Mouse (Mus musculus) liver, embryonic 16.5 days (tissue): ENCODE data around the gene Teddm3. TPM values are rescaled to one million over a fixed set of nuclear protein-coding genes. Genes with fewer than 3 reads are reported as not detected.
"Not testable (repeated sequence)": the region's sequence is repeated elsewhere in the genome, so short reads cannot be mapped to it uniquely, and the experiment has no call there.

Experiments
- ATAC-seq: fragments of 200-750 bp; cut with Nextera tagmentation; 2 replicates; pipeline ENCODE4 v1.8.0; 2017; ENCODE audit warnings: low read depth, mild to moderate bottlenecking, moderate number of reproducible peaks, moderate library complexity
- H3K27ac ChIP-seq: fragments of 300-500 bp; sonication (generic); 2 replicates; pipeline ENCODE4 v1.5.1; 2014; ENCODE audit warnings: mild to moderate bottlenecking, low read length
- H3K27me3 ChIP-seq: fragments of 300-500 bp; sonication (generic); 2 replicates; pipeline ENCODE4 v1.6.1; 2014; ENCODE audit warnings: low read depth, low read length, mixed read lengths; ENCODE audit not compliant: control insufficient read depth, insufficient read depth
- H3K36me3 ChIP-seq: fragments of 300-500 bp; sonication (generic); 2 replicates; pipeline ENCODE4 v1.6.1; 2014; ENCODE audit warnings: mild to moderate bottlenecking; ENCODE audit not compliant: control insufficient read depth, insufficient read depth
- H3K4me1 ChIP-seq: fragments of 300-500 bp; sonication (generic); 2 replicates; pipeline ENCODE4 v1.6.1; 2014; ENCODE audit warnings: low read depth, low read length, mixed read lengths; ENCODE audit not compliant: control insufficient read depth
- H3K4me2 ChIP-seq: fragments of 300-500 bp; sonication (generic); 2 replicates; pipeline ENCODE4 v1.6.1; 2014; ENCODE audit warnings: low read depth, low read length, mixed read lengths
- H3K4me3 ChIP-seq: fragments of 300-500 bp; sonication (generic); 2 replicates; pipeline ENCODE4 v1.5.1; 2014; ENCODE audit warnings: low read depth, mild to moderate bottlenecking, low read length
- H3K9ac ChIP-seq: fragments of 300-500 bp; sonication (generic); 2 replicates; pipeline ENCODE4 v1.6.1; 2014; ENCODE audit warnings: low read depth, low read length
- H3K9me3 ChIP-seq: fragments of 300-500 bp; sonication (generic); replicated peaks from 2 replicates; pipeline ENCODE4 v1.6.1; 2016; ENCODE audit warnings: low read length; ENCODE audit not compliant: control insufficient read depth
- whole genome bisulfite sequencing: fragments of 180-500 bp; shearing (Covaris S2); extraction: QIAGEN DNeasy Blood & Tissue Kit; methylation state at CpG from one replicate; pipeline ENCODE4 v1.1.7; 2014; ENCODE audit not compliant: insufficient replicate concordance; 5-methylcytosine and 5-hydroxymethylcytosine counted together
- polyA plus RNA-seq: library from polyadenylated mRNA; unstranded; fragments of >200 nt; fragmentation: Nextera tagmentation; extraction: Ambion mirVana; gene quantifications from 2 replicates; pipeline ENCODE4 v1.2.1, GENCODE M21; 2015

Gene Teddm3
- polyA plus RNA-seq, 1 experiment from 2014 or later, result not detected

DNA sequence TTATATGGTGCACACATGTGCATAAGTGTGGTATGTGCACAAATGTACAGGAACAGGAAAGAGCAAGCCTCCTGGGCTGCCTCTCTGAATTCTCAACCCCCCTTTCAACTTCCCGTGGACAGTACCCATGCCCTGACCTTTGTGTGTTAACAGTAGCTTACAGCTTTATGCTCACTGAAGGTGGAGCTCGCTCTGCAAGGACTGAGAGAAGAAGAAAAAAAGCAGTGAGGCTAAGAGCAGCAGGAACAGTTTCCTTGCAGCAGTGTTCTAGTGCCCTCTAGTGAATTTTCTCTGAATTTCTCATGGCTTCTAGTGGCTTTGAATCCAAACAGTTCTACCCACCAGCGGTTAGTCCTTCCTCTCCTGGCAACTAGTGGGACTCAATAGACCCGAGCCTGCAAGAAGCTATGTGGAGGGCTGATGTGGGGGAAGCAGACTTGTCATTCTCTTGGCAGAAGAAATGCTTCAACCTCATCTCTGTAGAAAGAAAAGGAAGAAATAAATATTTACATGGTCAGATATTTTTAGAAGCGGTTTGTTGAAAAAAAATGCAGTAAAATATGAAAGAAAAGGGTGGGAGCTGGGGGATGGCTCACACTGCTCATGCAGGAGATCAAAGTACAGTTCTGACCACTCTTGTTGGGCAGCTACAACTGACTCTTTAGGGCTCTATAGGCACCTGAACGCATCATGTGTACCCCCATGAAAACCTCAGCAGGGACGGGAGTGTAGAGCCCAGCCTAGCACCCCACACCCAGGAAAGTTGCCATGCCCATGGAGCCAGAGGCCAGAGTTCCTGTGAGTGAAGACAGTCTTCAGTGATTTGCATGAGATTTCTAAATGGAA lies 38.9 kb upstream of the Teddm3 start:
- Histone ChIP-seq H3K4me2 (no peak overlapping the region), H3K27ac (no peak overlapping the region), H3K9me3 (no peaks in the 10 kb centered on the region), H3K36me3 (no peaks in the 10 kb centered on the region), H3K27me3 (no peaks in the 10 kb centered on the region), H3K4me3 (no peak overlapping the region), H3K9ac (no peak overlapping the region), H3K4me1 (no peaks in the 10 kb centered on the region)
- ATAC-seq, result no peak
- 26% methylated on average over 7 of the region's 7 CpGs for WGBS

DNA sequence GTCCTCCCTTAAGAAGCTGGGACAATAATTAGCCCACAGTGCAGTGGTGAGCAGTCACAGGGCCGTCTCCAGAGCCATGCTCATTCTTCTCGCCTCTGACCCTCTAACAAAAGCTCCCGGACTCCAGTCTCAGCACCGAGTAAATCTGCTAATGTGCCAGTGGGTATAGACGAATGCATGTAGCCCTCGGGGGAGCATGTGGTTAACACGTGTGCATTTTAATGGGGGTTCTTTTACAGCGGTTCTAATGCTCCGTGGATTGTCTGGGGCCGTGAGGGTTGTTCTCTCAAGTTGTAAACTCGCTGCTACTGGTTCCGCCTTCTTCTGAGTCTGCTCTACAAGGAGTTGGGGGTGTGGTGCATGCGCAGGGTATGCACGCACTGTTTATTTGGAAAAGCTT lies 37.8 kb upstream of the Teddm3 start:
- Histone ChIP-seq H3K4me3 (no peak overlapping the region), H3K27me3 (no peaks in the 10 kb centered on the region), H3K4me2 (no peak overlapping the region), H3K36me3 (no peaks in the 10 kb centered on the region), H3K9ac (no peak overlapping the region), H3K4me1 (no peaks in the 10 kb centered on the region), H3K9me3 (no peaks in the 10 kb centered on the region), H3K27ac (no peak overlapping the region)
- no peak for ATAC-seq
- 65% methylated on average over 14 of the region's 14 CpGs for WGBS

DNA sequence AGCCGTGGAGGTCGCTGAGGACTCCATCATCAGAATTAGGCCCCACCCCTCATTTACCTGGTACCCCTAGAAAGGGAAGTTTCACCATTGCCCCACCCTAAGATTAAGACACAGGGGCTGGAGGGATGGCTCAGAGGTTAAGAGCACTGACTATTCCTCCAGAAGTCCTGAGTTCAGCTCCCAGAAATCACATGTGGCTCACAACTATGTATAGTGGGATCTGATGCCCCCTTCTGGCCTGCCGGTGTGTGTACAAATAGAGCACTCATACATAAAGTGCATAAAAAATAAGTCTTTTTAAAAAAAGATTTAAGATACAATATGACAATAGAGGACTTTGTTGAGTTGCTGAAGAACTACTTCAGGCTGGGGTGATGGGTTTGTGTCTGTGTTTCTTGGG lies 34.5 kb upstream of the Teddm3 start:
- H3K27me3 ChIP-seq, result no peaks in the 10 kb centered on the region
- no peak overlapping the region for H3K27ac ChIP-seq
- no peaks in the 10 kb centered on the region for H3K4me1 ChIP-seq
- no peak overlapping the region for H3K9ac ChIP-seq
- H3K36me3 ChIP-seq, result no peaks in the 10 kb centered on the region
- H3K4me2 ChIP-seq, result no peak overlapping the region
- no peak for ATAC-seq
- H3K9me3 ChIP-seq, result no peaks in the 10 kb centered on the region
- WGBS, result 64% methylated on average over 3 of the region's 3 CpGs
- no peak overlapping the region for H3K4me3 ChIP-seq

DNA sequence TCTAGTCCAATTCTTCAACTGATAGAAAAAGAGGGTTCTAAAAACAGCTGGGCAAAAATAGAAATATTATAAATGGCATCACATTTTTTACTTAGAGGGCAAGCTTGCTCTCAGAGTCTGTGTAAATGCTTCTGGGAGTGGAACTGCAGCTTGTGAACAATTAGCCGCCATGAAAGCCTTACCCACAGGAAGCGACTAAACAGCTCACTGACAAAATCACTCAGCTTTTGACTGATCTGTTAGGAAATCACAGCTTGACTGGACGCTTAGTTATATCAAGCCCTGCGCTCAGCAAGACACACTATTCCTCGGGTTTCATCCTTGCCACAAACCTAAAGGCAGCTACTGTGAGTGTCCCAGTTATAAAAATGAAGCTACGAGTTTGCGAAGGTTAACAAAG lies 33.8 kb upstream of the Teddm3 start:
- H3K9me3 ChIP-seq, result no peaks in the 10 kb centered on the region
- no peak overlapping the region for H3K9ac ChIP-seq
- no peak overlapping the region for H3K4me3 ChIP-seq
- ATAC-seq, result no peak
- H3K36me3 ChIP-seq, result no peaks in the 10 kb centered on the region
- H3K27me3 ChIP-seq, result no peaks in the 10 kb centered on the region
- no peak overlapping the region for H3K27ac ChIP-seq
- WGBS, result 37% methylated on average over 7 of the region's 7 CpGs
- no peak overlapping the region for H3K4me2 ChIP-seq
- H3K4me1 ChIP-seq, result no peaks in the 10 kb centered on the region

DNA sequence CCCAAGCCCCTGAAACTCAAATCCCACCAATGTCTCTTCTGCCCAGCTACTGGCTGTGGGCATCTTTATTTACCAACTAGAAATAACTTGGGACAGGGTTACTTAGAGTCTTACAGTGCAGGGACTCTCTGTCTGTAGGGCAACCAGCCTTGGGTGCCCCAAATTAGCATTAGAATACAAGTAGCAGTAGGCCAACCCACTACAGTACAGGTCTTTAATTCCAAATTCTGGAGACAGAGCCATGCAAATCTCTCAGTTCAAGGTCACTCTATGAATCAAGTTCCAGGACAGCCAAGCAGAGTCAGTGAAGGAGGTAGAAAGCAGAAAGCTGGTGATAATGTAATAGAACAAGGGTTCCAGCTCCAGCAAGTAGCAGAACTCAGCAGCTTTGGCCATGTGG lies 30.9 kb upstream of the Teddm3 start:
- Histone ChIP-seq H3K4me2 (no peak overlapping the region), H3K27ac (no peak overlapping the region), H3K4me1 (no peaks in the 10 kb centered on the region), H3K9ac (no peak overlapping the region), H3K36me3 (no peaks in the 10 kb centered on the region), H3K27me3 (no peaks in the 10 kb centered on the region), H3K9me3 (no peaks in the 10 kb centered on the region), H3K4me3 (no peak overlapping the region)
- ATAC-seq, result no peak

DNA sequence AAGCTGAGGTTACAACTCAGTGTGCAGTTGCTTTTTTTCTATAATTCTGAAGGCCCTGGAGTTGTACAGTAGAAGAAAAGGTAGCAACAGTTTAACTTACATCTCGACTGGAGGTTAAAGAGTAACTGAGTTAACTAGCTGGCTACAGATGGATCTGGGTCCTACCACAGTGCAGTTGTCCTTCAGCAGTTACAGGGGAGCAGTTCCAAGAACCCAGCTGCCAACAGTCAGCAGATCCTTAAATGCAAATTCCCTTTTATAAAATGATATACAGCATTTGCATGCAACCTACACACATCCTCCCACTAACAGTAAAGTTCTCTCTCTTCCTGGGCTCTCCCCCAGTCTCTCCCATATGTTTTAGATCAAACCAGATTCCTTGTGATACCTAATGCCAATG lies 28.3 kb upstream of the Teddm3 start:
- 7% methylated on average over 1 of the region's 1 CpGs for WGBS

DNA sequence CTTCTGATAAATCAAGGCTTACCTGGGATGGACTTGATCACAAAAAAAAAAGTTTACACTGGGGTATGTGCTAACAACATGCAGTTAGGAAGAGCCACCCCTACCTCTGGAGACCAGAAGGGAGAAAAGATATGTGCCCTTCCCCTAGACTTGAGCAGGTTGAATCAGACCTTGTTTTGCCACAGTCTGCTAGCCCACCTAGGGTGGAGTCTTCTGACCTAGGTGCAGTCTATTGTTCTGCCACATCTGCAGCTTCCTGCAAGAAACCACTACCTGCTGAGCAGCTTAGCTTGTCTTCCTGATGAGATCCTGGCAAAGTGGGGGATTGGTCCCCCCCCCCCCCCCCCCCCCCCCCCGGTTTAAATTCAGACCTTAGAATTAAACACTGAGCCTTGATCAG lies 21.4 kb upstream of the Teddm3 start:
- Histone ChIP-seq H3K9me3 (no peaks in the 10 kb centered on the region), H3K9ac (no peak overlapping the region), H3K4me2 (no peak overlapping the region), H3K27ac (no peak overlapping the region), H3K27me3 (no peaks in the 10 kb centered on the region), H3K36me3 (no peaks in the 10 kb centered on the region), H3K4me3 (no peak overlapping the region), H3K4me1 (no peaks in the 10 kb centered on the region)
- no CpG with 5 or more reads among the region's 1 CpGs for WGBS
- no peak for ATAC-seq

More for the DNA sequence above, 28.3 kb upstream of the Teddm3 start:
- H3K4me1 ChIP-seq, result no peaks in the 10 kb centered on the region
- no peak overlapping the region for H3K4me3 ChIP-seq
- H3K9me3 ChIP-seq, result no peaks in the 10 kb centered on the region
- H3K4me2 ChIP-seq, result no peak overlapping the region
- H3K27me3 ChIP-seq, result no peaks in the 10 kb centered on the region
- no peak overlapping the region for H3K9ac ChIP-seq
- H3K36me3 ChIP-seq, result no peaks in the 10 kb centered on the region
- no peak for ATAC-seq
- H3K27ac ChIP-seq, result no peak overlapping the region

DNA sequence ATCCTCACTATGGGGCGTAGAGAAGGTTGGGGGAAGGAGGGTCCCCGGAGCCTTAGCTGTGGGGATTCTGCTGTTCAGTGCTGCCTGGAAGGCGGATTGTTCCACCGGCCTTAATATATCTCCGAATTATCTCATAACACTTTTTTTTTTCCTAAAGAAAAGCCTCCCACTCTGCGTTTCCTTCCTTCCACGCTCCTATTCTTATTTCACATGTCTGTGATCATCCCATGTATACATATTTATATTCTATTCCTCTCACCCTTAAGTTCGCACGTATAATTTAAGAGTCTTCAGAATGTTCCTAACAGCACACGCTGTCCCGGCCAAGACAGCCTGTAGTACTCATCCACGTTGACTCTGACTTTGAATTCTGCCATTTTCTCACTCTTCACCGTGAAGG lies 14.9 kb upstream of the Teddm3 start:
- Histone ChIP-seq H3K9me3 (no peaks in the 10 kb centered on the region), H3K36me3 (no peaks in the 10 kb centered on the region), H3K4me2 (no peak overlapping the region), H3K4me1 (no peaks in the 10 kb centered on the region), H3K27me3 (no peaks in the 10 kb centered on the region), H3K9ac (no peak overlapping the region), H3K27ac (no peak overlapping the region), H3K4me3 (no peak overlapping the region)
- ATAC-seq, result no peak
- 69% methylated on average over 13 of the region's 13 CpGs for WGBS

DNA sequence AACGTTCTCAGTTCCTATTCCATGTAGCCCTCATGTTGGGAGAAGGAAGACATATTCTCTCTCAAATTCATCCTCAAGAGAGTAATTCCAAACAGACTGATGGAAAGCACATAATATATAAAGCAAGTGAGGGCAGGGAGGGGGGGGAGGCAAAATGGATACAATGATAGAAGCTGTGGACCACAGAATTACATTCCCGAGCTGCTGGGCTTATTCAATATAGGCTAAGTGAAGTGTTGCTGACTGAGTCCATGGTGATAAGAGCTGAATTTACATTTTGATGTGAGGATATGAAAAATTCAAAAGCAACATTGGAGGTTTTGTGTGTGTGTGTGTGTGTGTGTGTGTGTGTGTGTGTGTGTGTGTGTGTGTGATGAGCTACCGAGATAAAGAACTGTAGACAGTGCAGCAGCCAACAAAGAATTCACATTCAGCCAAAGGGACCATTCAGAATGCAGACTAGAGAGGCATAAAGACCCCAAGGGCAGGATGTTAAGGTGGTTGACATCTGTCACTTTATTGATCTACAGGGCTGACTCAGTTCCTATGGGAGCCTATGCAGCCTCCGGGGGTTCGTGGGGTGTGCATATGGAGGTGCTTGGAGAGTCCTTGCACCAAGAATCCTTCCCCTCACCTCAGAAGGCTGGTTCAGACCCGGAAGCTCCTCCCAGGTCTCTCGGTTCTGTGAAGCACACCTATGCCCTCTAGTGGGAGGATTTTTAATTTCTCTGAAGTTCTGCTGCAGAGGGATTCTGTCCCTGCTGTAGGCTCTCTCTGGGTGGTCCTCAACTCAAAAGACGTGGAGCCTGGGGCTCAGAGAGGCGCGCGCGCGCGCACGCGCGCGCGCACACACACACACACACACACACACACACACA lies 11.8 kb upstream of the Teddm3 start:
- H3K27me3 ChIP-seq, H3K4me1 ChIP-seq, H3K4me2 ChIP-seq, H3K36me3 ChIP-seq, ATAC-seq, H3K9ac ChIP-seq, H3K4me3 ChIP-seq, H3K27ac ChIP-seq, H3K9me3 ChIP-seq: not testable (repeated sequence)
- 12% methylated on average over 17 of the region's 19 CpGs for WGBS
